Mouse (Mus musculus): ENCODE data around the gene Vwc2l. TPM values are rescaled to one million over a fixed set of nuclear protein-coding genes. Genes with fewer than 3 reads are reported as not detected.

Gene Vwc2l
- polyA plus RNA-seq (2021), result not detected

DNA sequence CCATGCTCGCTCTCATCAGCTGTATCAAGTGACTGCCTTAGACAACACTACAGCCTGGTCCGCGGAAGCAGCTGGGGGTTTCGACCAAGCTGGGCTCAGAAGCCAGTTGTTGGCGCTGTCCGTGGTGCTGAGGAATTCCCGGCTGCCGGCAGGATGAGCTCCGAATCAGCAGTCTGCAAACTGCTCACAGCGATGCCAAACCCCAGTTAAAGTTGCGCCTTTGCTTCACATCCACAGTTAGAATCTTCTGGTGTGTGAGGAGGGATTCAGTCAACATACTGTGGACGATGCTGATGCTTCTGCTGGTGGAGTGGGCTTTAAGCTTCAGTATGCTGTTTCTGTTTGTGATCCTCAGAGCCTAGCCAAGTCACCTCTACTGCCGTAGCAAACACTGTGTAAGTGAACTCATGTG is at the start of gene Vwc2l:
Gene Vwc2l, plus strand, starts transcription at position 61 of the 412 bp plus-strand sequence.
- in situ Hi-C loops (cut with MboI; ENCODE audit: low pct_unique_long_range_greater_than_20kb), result no loop called here
- peaks cover 3% of the 10 kb centered on the region for H3K27me3 ChIP-seq
- TF ChIP-seq CTCF (IDR thresholded peaks at IDR 0.05), result no peak
- ATAC-seq, result peak; percentile 35
- ChIA-PET CTCF (no interaction called here), POLR2A (no interaction called here)
- no peak for DNase-seq (ENCODE audit: low read depth, low spot score)

GRCm38 (mm10) chr1:70692529-70692928 is 33.0 kb upstream of the Vwc2l start:
- no peak for TF ChIP-seq CTCF (IDR thresholded peaks at IDR 0.05)
- ChIA-PET POLR2A (no interaction called here), CTCF (no interaction called here)
- DNase-seq (ENCODE audit: low read depth, low spot score) (no peak), ATAC-seq (no peak)
- H3K27me3 ChIP-seq, result no peaks in the 10 kb centered on the region
- in situ Hi-C loops (cut with MboI; ENCODE audit: low pct_unique_long_range_greater_than_20kb), result no loop called here

DNA sequence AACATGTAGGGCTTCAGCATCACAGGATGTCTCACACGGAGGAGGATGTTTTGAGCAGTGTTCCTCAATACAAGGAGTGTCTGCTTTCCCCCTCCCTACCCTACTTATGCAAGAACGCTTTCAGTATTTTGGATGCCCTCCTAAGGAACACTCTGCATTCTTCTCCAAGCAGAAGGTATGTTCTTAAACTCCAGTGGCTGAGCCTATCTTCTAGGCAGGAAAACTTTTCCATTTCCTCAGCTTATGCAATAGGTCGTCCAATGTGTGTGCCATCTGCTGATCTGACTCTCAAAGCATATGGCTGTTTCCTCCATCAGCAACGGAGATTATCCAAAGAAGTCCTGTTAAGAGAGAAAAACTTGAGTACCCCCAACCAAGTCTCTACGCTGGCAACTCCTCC is 25.2 kb upstream of the Vwc2l start:
- DNase-seq (ENCODE audit: low read depth, low spot score) (no peak), ATAC-seq (no peak)
- TF ChIP-seq CTCF (IDR thresholded peaks at IDR 0.05), result no peak
- peaks cover 3% of the 10 kb centered on the region for H3K27me3 ChIP-seq
- POLR2A ChIA-PET, result no interaction called here
- in situ Hi-C loops (cut with MboI; ENCODE audit: low pct_unique_long_range_greater_than_20kb), result no loop called here
- CTCF ChIA-PET, result no interaction called here

GRCm38 (mm10) chr1:70703934-70704333 is 21.6 kb upstream of the Vwc2l start:
- peaks cover 9% of the 10 kb centered on the region for H3K27me3 ChIP-seq
- DNase-seq (ENCODE audit: low read depth, low spot score) (no peak), ATAC-seq (no peak)
- in situ Hi-C loops (cut with MboI; ENCODE audit: low pct_unique_long_range_greater_than_20kb), result no loop called here
- ChIA-PET CTCF (no interaction called here), POLR2A (no interaction called here)
- no peak for TF ChIP-seq CTCF (IDR thresholded peaks at IDR 0.05)

DNA sequence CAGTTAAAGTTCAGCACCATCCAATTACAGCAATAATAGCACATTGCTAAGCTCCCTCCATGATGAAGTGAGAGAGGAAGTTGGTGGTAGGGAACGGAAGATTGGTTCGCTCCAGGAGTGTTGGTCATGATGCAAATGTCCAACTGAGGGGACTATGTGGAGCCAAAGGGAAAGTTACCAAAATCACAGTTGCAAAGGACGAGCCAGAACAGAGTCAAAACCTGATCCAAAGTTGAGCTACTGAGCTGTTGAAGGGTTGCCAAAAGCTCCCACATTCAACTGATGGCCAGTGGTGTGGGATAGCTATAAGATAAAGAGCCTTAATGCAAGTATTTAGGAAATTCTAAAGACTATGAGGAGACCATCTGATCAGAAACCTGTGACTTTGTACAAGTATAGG is 19.7 kb upstream of the Vwc2l start:
- peaks cover 9% of the 10 kb centered on the region for H3K27me3 ChIP-seq
- POLR2A ChIA-PET, result no interaction called here
- no peak for ATAC-seq
- TF ChIP-seq CTCF (IDR thresholded peaks at IDR 0.05), result no peak
- CTCF ChIA-PET, result interaction anchor here (1.2 to 1.3 kb wide), 2 partner anchors 9 to 13 kb away, joined by 3 to 5 read pairs; no protein-coding TSS in a partner anchor
- no peak for DNase-seq (ENCODE audit: low read depth, low spot score)
- in situ Hi-C loops (cut with MboI; ENCODE audit: low pct_unique_long_range_greater_than_20kb), result no loop called here

- no peak for TF ChIP-seq CTCF (IDR thresholded peaks at IDR 0.05)
- ChIA-PET CTCF (no interaction called here), POLR2A (no interaction called here)
- in situ Hi-C loops (cut with MboI; ENCODE audit: low pct_unique_long_range_greater_than_20kb), result no loop called here
- ATAC-seq (no peak), DNase-seq (ENCODE audit: low read depth, low spot score) (no peak)
- H3K27me3 ChIP-seq, result peaks cover 3% of the 10 kb centered on the region
Observed at GRCm38 (mm10) chr1:70725045-70725444, 470 bp upstream of the Vwc2l start.

GRCm38 (mm10) chr1:70787146-70787545 is 61.6 kb downstream of the Vwc2l start:
- in situ Hi-C loops (cut with MboI; ENCODE audit: low pct_unique_long_range_greater_than_20kb), result loop anchor here (25.0 kb wide), 1 partner anchor 725 kb away; no protein-coding TSS in a partner anchor
- DNase-seq (ENCODE audit: low read depth, low spot score), result no peak

GRCm38 (mm10) chr1:70791636-70792035 is 66.1 kb downstream of the Vwc2l start:
- ChIA-PET POLR2A (no interaction called here), CTCF (interaction anchor here (1.5 kb wide), 1 partner anchor 9 kb away, joined by 3 read pairs; no protein-coding TSS in a partner anchor)
- ATAC-seq (no peak), DNase-seq (ENCODE audit: low read depth, low spot score) (no peak)
- TF ChIP-seq CTCF (IDR thresholded peaks at IDR 0.05), result no peak
- H3K27me3 ChIP-seq, result no peaks in the 10 kb centered on the region
- in situ Hi-C loops (cut with MboI; ENCODE audit: low pct_unique_long_range_greater_than_20kb), result loop anchor here (25.0 kb wide), 1 partner anchor 721 kb away; no protein-coding TSS in a partner anchor

More at GRCm38 (mm10) chr1:70787146-70787545, 61.6 kb downstream of the Vwc2l start:
- ChIA-PET POLR2A (no interaction called here), CTCF (interaction anchor here (0.9 to 1.7 kb wide), 4 partner anchors 10 to 316 kb away, joined by 3 read pairs; partner anchors contain the start of gene Bard1)
- peak; percentile 58 for TF ChIP-seq CTCF (IDR thresholded peaks at IDR 0.05)
- no peak for ATAC-seq
- H3K27me3 ChIP-seq, result peaks cover 6% of the 10 kb centered on the region

DNA sequence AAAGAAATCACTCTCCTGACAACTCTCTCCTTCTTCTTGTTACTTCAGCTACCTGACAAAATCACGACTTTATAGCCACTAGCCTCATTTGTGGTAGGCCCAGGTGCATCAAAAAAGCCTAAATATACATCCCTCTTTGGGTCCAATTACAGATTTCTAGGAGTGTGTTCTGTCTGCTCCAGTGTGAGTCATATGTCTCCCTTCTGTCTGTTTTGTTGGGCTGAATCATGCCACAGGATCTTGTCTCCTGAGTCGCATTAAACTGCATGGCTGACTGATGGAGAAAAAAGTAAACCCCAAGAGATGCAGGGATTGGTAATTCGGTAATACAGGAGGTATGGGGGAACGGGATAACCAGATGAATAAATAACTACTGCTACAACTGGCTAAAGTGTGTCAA is 69.6 kb downstream of the Vwc2l start:
- in situ Hi-C loops (cut with MboI; ENCODE audit: low pct_unique_long_range_greater_than_20kb), result loop anchor here (25.0 kb wide), 1 partner anchor 717 kb away; no protein-coding TSS in a partner anchor

GRCm38 (mm10) chr1:70803401-70803800 is 77.9 kb downstream of the Vwc2l start:
- no peaks in the 10 kb centered on the region for H3K27me3 ChIP-seq
- DNase-seq (ENCODE audit: low read depth, low spot score) (no peak), ATAC-seq (no peak)
- in situ Hi-C loops (cut with MboI; ENCODE audit: low pct_unique_long_range_greater_than_20kb), result no loop called here
- ChIA-PET CTCF (no interaction called here), POLR2A (no interaction called here)
- TF ChIP-seq CTCF (IDR thresholded peaks at IDR 0.05), result no peak

More for the DNA sequence above, 69.6 kb downstream of the Vwc2l start:
- ChIA-PET POLR2A (no interaction called here), CTCF (no interaction called here)
- peak; percentile 12 for DNase-seq (ENCODE audit: low read depth, low spot score)
- TF ChIP-seq CTCF (IDR thresholded peaks at IDR 0.05), result no peak
- no peaks in the 10 kb centered on the region for H3K27me3 ChIP-seq
- no peak for ATAC-seq

DNA sequence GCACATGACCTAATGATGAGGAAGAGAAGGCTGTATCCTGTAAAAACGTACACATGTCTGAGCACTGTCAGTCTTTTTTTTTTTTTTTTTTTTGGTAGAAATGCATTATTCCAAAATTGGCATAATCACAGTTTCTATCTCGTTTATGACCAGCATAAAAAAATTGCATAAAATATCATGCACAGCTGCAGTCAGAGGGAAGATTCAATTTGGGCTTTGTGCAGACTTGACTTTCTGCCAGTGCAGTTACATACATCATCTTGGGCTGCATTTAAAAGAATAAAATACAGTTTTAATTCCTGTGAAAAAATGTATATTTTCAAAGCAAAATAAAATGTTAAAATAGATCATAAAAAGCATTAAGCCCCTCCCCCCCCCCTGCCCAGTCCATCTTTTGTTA is 97.6 kb downstream of the Vwc2l start:
- ChIA-PET POLR2A (interaction anchor here (0.7 kb wide), 1 partner anchor 180 kb away, joined by 5 read pairs; no protein-coding TSS in a partner anchor), CTCF (interaction anchor here (2.0 kb wide), 1 partner anchor 9 kb away, joined by 5 read pairs; no protein-coding TSS in a partner anchor)
- no peak for ATAC-seq
- in situ Hi-C loops (cut with MboI; ENCODE audit: low pct_unique_long_range_greater_than_20kb), result no loop called here
- no peak for TF ChIP-seq CTCF (IDR thresholded peaks at IDR 0.05)
- peaks cover 18% of the 10 kb centered on the region for H3K27me3 ChIP-seq
- no peak for DNase-seq (ENCODE audit: low read depth, low spot score)

DNA sequence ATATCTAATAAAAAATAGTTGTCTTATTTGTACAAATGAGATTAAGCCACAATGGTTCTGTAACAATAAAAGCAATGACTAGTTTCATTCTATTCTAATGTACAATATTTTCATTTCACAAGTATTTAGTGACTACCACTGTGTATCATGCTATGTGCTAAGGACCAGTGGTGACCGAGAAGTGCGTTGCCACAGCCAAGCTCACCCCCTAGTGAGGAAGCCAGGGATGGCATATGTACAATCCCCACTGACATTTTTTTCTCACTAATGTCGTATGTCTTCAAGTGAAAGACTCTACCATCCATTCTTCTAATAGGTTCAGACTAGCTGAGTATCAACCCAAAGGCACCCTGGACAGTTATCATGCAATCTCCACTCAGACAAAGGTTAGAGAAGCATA is 107.7 kb downstream of the Vwc2l start:
- ChIA-PET CTCF (interaction anchor here (1.5 kb wide), 1 partner anchor 32 kb away, joined by 4 read pairs; no protein-coding TSS in a partner anchor), POLR2A (no interaction called here)
- in situ Hi-C loops (cut with MboI; ENCODE audit: low pct_unique_long_range_greater_than_20kb), result no loop called here
- ATAC-seq (no peak), DNase-seq (ENCODE audit: low read depth, low spot score) (no peak)
- H3K27me3 ChIP-seq, result peaks cover 23% of the 10 kb centered on the region
- TF ChIP-seq CTCF (IDR thresholded peaks at IDR 0.05), result peak; percentile 16

Measured in Patski (cell line).